Mouse (Mus musculus) heart, embryonic 16.5 days (tissue): ENCODE measurements around the gene Asb8. TPM values are rescaled to one million over a fixed set of nuclear protein-coding genes. Genes with fewer than 3 reads are reported as not detected.

Experiments
- ATAC-seq: fragments of 200-750 bp; cut with Nextera tagmentation; replicated peaks from 2 replicates; pipeline ENCODE4 v1.8.0; 2017; ENCODE audit warnings: moderate number of reproducible peaks; ENCODE audit not compliant: insufficient read depth, low FRiP score; ENCODE audit errors: extremely low read depth
- H3K27ac ChIP-seq: fragments of 300-500 bp; sonication (generic); 2 replicates; pipeline ENCODE4 v1.5.1; 2014; ENCODE audit warnings: mild to moderate bottlenecking, low read length, control low read depth, moderate library complexity
- H3K27me3 ChIP-seq: fragments of 300-500 bp; sonication (generic); 2 replicates; pipeline ENCODE4 v1.6.1; 2014; ENCODE audit warnings: low read length, mixed read lengths; ENCODE audit not compliant: control insufficient read depth, insufficient read depth
- H3K36me3 ChIP-seq: fragments of 300-500 bp; sonication (generic); 2 replicates; pipeline ENCODE4 v1.6.1; 2014; ENCODE audit not compliant: control insufficient read depth, insufficient read depth
- H3K4me1 ChIP-seq: fragments of 300-500 bp; sonication (generic); 2 replicates; pipeline ENCODE4 v1.6.1; 2014; ENCODE audit warnings: low read length, mixed read lengths; ENCODE audit not compliant: control insufficient read depth, insufficient read depth
- H3K4me2 ChIP-seq: fragments of 300-500 bp; sonication (generic); 2 replicates; pipeline ENCODE4 v1.6.1; 2014; ENCODE audit warnings: low read depth, mild to moderate bottlenecking, control low read depth, low read length
- H3K4me3 ChIP-seq: fragments of 300-500 bp; sonication (generic); 2 replicates; pipeline ENCODE4 v1.5.1; 2014; ENCODE audit warnings: mild to moderate bottlenecking, control low read depth, low read length
- H3K9ac ChIP-seq: fragments of 300-500 bp; sonication (generic); 2 replicates; pipeline ENCODE4 v1.6.1; 2014; ENCODE audit warnings: low read length, control low read depth
- H3K9me3 ChIP-seq: fragments of 300-500 bp; sonication (generic); replicated peaks from 2 replicates; pipeline ENCODE4 v1.6.1; 2016; ENCODE audit warnings: low read length; ENCODE audit not compliant: control insufficient read depth
- WGBS: fragments of 180-500 bp; shearing (Covaris S2); extraction: QIAGEN DNeasy Blood & Tissue Kit; methylation state at CpG from one replicate; pipeline ENCODE4 v1.1.7; 2014; 5-methylcytosine and 5-hydroxymethylcytosine counted together
- polyA plus RNA-seq: library from polyadenylated mRNA; unstranded; fragments of >200 nt; fragmentation: Nextera tagmentation; extraction: Ambion mirVana; gene quantifications from 2 replicates; pipeline ENCODE4 v1.2.1, GENCODE M21; 2015

Gene Asb8
- polyA plus RNA-seq, 1 experiment from 2014 or later: 91.7 TPM

- 87% methylated on average over 6 of the region's 6 CpGs for WGBS
- Histone ChIP-seq H3K27me3 (0 out of 2 replicates have a peak, but pooled peaks cover 2% of the 10 kb centered on the region), H3K4me2 (no peak overlapping the region), H3K4me1 (no peaks in the 10 kb centered on the region), H3K9me3 (0 out of 2 replicates have a peak, but pooled peaks cover 2% of the 10 kb centered on the region), H3K4me3 (no peak overlapping the region), H3K27ac (no peak overlapping the region), H3K9ac (no peak overlapping the region), H3K36me3 (no peaks in the 10 kb centered on the region)
- ATAC-seq: no peak
Observed at GRCm38 (mm10) chr15:98102401-98102800, 63.0 kb downstream of the Asb8 start.

GRCm38 (mm10) chr15:98098519-98098918, 66.9 kb downstream of the Asb8 start:
- ATAC-seq: no peak
- 82% methylated on average over 9 of the region's 9 CpGs for WGBS
- H3K4me2 ChIP-seq: no peak overlapping the region
- H3K4me1 ChIP-seq: peaks cover 4% of the 10 kb centered on the region; the same call in 1 of the 2 replicates
- no peak overlapping the region for H3K9ac ChIP-seq
- H3K9me3 ChIP-seq: 0 out of 2 replicates have a peak, but pooled peaks cover 2% of the 10 kb centered on the region
- no peaks in the 10 kb centered on the region for H3K27me3 ChIP-seq
- no peak overlapping the region for H3K27ac ChIP-seq
- no peaks in the 10 kb centered on the region for H3K36me3 ChIP-seq
- no peak overlapping the region for H3K4me3 ChIP-seq

- 55% methylated on average over 3 of the region's 3 CpGs for WGBS
- no peaks in the 10 kb centered on the region for H3K9me3 ChIP-seq
- no peak overlapping the region for H3K27ac ChIP-seq
- ATAC-seq: no peak
- H3K36me3 ChIP-seq: no peaks in the 10 kb centered on the region
- H3K4me1 ChIP-seq: peaks cover 8% of the 10 kb centered on the region
- H3K27me3 ChIP-seq: no peaks in the 10 kb centered on the region
- H3K4me2 ChIP-seq: no peak overlapping the region
- H3K9ac ChIP-seq: no peak overlapping the region
- no peak overlapping the region for H3K4me3 ChIP-seq
Observed at GRCm38 (mm10) chr15:98096957-98097356, 68.5 kb downstream of the Asb8 start.

- Histone ChIP-seq H3K4me2 (no peak overlapping the region), H3K27me3 (no peaks in the 10 kb centered on the region), H3K36me3 (no peaks in the 10 kb centered on the region), H3K4me3 (no peak overlapping the region), H3K27ac (no peak overlapping the region), H3K9me3 (no peaks in the 10 kb centered on the region), H3K9ac (no peak overlapping the region), H3K4me1 (peaks cover 15% of the 10 kb centered on the region)
- WGBS: 89% methylated on average over 12 of the region's 12 CpGs
- no peak for ATAC-seq
Observed at GRCm38 (mm10) chr15:98094905-98095304, 70.5 kb downstream of the Asb8 start.

GRCm38 (mm10) chr15:98093121-98094011, 72.1 kb downstream of the Asb8 start, which contains the start of gene Senp1:
Gene Senp1 (minus strand): TSS chr15:98093744.
- peak; percentile 91 for ATAC-seq
- under 1% methylated on average over 57 of the region's 58 CpGs for WGBS
- peak within 1 kb of the TSS; percentile 96 for H3K9ac ChIP-seq
- H3K9me3 ChIP-seq: no peaks in the 10 kb centered on the region
- peak within 1 kb of the TSS; percentile 91 for H3K4me2 ChIP-seq
- H3K4me1 ChIP-seq: peaks cover 15% of the 10 kb centered on the region
- H3K4me3 ChIP-seq: peak within 1 kb of the TSS; percentile 99
- H3K27ac ChIP-seq: peak within 1 kb of the TSS; percentile 98
- no peaks in the 10 kb centered on the region for H3K27me3 ChIP-seq
- no peaks in the 10 kb centered on the region for H3K36me3 ChIP-seq

- under 1% methylated on average over 30 of the region's 30 CpGs for WGBS
- H3K4me1 ChIP-seq: peaks cover 15% of the 10 kb centered on the region
Observed at GRCm38 (mm10) chr15:98092372-98093120, 72.9 kb downstream of the Asb8 start, which contains the start of gene Pfkm. Gene Pfkm (plus strand): TSS chr15:98092589.

GRCm38 (mm10) chr15:98091841-98092240, 73.6 kb downstream of the Asb8 start:
- Histone ChIP-seq H3K9me3 (no peaks in the 10 kb centered on the region), H3K27ac (no peak overlapping the region), H3K4me1 (peaks cover 15% of the 10 kb centered on the region), H3K27me3 (no peaks in the 10 kb centered on the region), H3K4me2 (peak overlapping the region; percentile 91), H3K4me3 (peak overlapping the region; percentile 99), H3K36me3 (no peaks in the 10 kb centered on the region), H3K9ac (peak overlapping the region; percentile 96)
- 35% methylated on average over 4 of the region's 4 CpGs for WGBS
- no peak for ATAC-seq

More at GRCm38 (mm10) chr15:98092372-98093120, 72.9 kb downstream of the Asb8 start, which contains the start of gene Pfkm:
- peak within 1 kb of the TSS; percentile 96 for H3K9ac ChIP-seq
- no peaks in the 10 kb centered on the region for H3K27me3 ChIP-seq
- H3K4me3 ChIP-seq: peak within 1 kb of the TSS; percentile 99
- H3K36me3 ChIP-seq: no peaks in the 10 kb centered on the region
- no peak for ATAC-seq
- H3K9me3 ChIP-seq: no peaks in the 10 kb centered on the region
- H3K27ac ChIP-seq: peak within 1 kb of the TSS; percentile 98
- peak within 1 kb of the TSS; percentile 91 for H3K4me2 ChIP-seq

GRCm38 (mm10) chr15:98089421-98090183, 75.8 kb downstream of the Asb8 start:
- Histone ChIP-seq H3K4me3 (no peak overlapping the region), H3K36me3 (peaks cover 7% of the 10 kb centered on the region), H3K27me3 (no peaks in the 10 kb centered on the region), H3K4me1 (peaks cover 15% of the 10 kb centered on the region), H3K9me3 (no peaks in the 10 kb centered on the region), H3K4me2 (no peak overlapping the region), H3K27ac (no peak overlapping the region), H3K9ac (no peak overlapping the region)
- WGBS: 71% methylated on average over 9 of the region's 9 CpGs
- no peak for ATAC-seq
